Mouse (Mus musculus) cerebellum, adult 11 months (tissue): Measurements from ENCODE around the gene Pdcd11.

ENCODE experiments used
- DNase-seq: peaks from one replicate; pipeline ENCODE4 v3.0.0; 2022

The Pdcd11 gene

GRCm38 (mm10) chr19:47090550-47091156 lies at the start of gene Pdcd11, which contains the start of gene Usmg5:
Gene Pdcd11, plus strand, starts transcription at chr19:47090768.
Gene Usmg5, minus strand, starts transcription at chr19:47090647.
- peak; percentile 93 for DNase-seq

GRCm38 (mm10) chr19:47043608-47044007 lies 47.0 kb upstream of the Pdcd11 start:
- DNase-seq, result no peak

- no peak for DNase-seq
These were observed 44.2 kb upstream of the Pdcd11 start for GRCm38 (mm10) chr19:47046343-47046742.

- no peak for DNase-seq
These were observed 43.2 kb upstream of the Pdcd11 start for GRCm38 (mm10) chr19:47047236-47047833.

- no peak for DNase-seq
These were observed 41.5 kb upstream of the Pdcd11 start for GRCm38 (mm10) chr19:47049061-47049460.

- no peak for DNase-seq
These were observed 40.7 kb upstream of the Pdcd11 start for GRCm38 (mm10) chr19:47049840-47050239.

GRCm38 (mm10) chr19:47050271-47051032 lies 40.1 kb upstream of the Pdcd11 start, which contains the start of gene Pcgf6:
Gene Pcgf6, minus strand, starts transcription at chr19:47050906.
- DNase-seq, result peak; percentile 84

GRCm38 (mm10) chr19:47052927-47053326 lies 37.6 kb upstream of the Pdcd11 start:
- no peak for DNase-seq

GRCm38 (mm10) chr19:47053471-47053870 lies 37.1 kb upstream of the Pdcd11 start:
- no peak for DNase-seq

- no peak for DNase-seq
These were observed 32.9 kb upstream of the Pdcd11 start for GRCm38 (mm10) chr19:47057684-47058083.

GRCm38 (mm10) chr19:47065860-47066259 lies 24.7 kb upstream of the Pdcd11 start:
- DNase-seq, result no peak

- DNase-seq, result peak; percentile 96
These were observed 23.3 kb upstream of the Pdcd11 start, which contains the start of gene Taf5 for GRCm38 (mm10) chr19:47067096-47067882. Gene Taf5, plus strand, starts transcription at chr19:47067746.

- DNase-seq, result peak; percentile 61
These were observed 22.5 kb upstream of the Pdcd11 start for GRCm38 (mm10) chr19:47067924-47068611.

- DNase-seq, result no peak
These were observed 2.3 kb upstream of the Pdcd11 start for GRCm38 (mm10) chr19:47088226-47088625.

- DNase-seq, result peak; percentile 16
These were observed 646 bp upstream of the Pdcd11 start for GRCm38 (mm10) chr19:47089718-47090525.

- DNase-seq, result no peak
These were observed 10.5 kb downstream of the Pdcd11 start for GRCm38 (mm10) chr19:47101080-47101479.

GRCm38 (mm10) chr19:47104641-47105271 lies 14.2 kb downstream of the Pdcd11 start:
- no peak for DNase-seq

GRCm38 (mm10) chr19:47118634-47119033 lies 28.1 kb downstream of the Pdcd11 start:
- no peak for DNase-seq

GRCm38 (mm10) chr19:47121054-47121453 lies 30.5 kb downstream of the Pdcd11 start:
- no peak for DNase-seq

- no peak for DNase-seq
These were observed 32.2 kb downstream of the Pdcd11 start for GRCm38 (mm10) chr19:47122802-47123201.

GRCm38 (mm10) chr19:47128164-47128563 lies 37.6 kb downstream of the Pdcd11 start:
- no peak for DNase-seq
